Mouse (Mus musculus) hindbrain, postnatal 0 days (tissue): Measurements from ENCODE around the gene Pde7b. TPM values are rescaled to one million over a fixed set of nuclear protein-coding genes. Genes with fewer than 3 reads are reported as not detected.

ENCODE experiments used
- ATAC-seq: fragments of 200-750 bp; cut with Nextera tagmentation; 2 replicates; pipeline ENCODE4 v1.8.0; 2017; ENCODE audit warnings: mild to moderate bottlenecking, moderate TSS enrichment, moderate library complexity
- DNase-seq: peaks from one replicate; pipeline ENCODE4 v3.0.0-alpha.2; 2015; ENCODE audit warnings: low spot score
- H3K27ac ChIP-seq: fragments of 300-500 bp; sonication (generic); 2 replicates; pipeline ENCODE4 v1.5.1; 2014; ENCODE audit warnings: mild to moderate bottlenecking
- H3K27me3 ChIP-seq: fragments of 300-500 bp; sonication (generic); 2 replicates; pipeline ENCODE4 v1.6.1; 2014; ENCODE audit warnings: low read length, mixed read lengths; ENCODE audit not compliant: insufficient read depth
- H3K36me3 ChIP-seq: fragments of 300-500 bp; sonication (generic); 2 replicates; pipeline ENCODE4 v1.6.1; 2014; ENCODE audit warnings: low read length, mixed read lengths; ENCODE audit not compliant: insufficient read depth
- H3K4me1 ChIP-seq: fragments of 300-500 bp; sonication (generic); 2 replicates; pipeline ENCODE4 v1.6.1; 2014; ENCODE audit warnings: antibody characterized with exemption, low read length, mixed read lengths; ENCODE audit not compliant: insufficient read depth
- H3K4me2 ChIP-seq: fragments of 300-500 bp; sonication (generic); 2 replicates; pipeline ENCODE4 v1.6.1; 2014; ENCODE audit warnings: low read depth, mild to moderate bottlenecking, low read length, moderate library complexity, mixed read lengths
- H3K4me3 ChIP-seq: fragments of 300-500 bp; sonication (generic); 2 replicates; pipeline ENCODE4 v1.5.1; 2014; ENCODE audit warnings: low read length
- H3K9ac ChIP-seq: fragments of 300-500 bp; sonication (generic); replicated peaks from 2 replicates; pipeline ENCODE4 v1.6.1; 2014; ENCODE audit warnings: mild to moderate bottlenecking, low read length, moderate library complexity, mixed read lengths
- H3K9me3 ChIP-seq: fragments of 300-500 bp; sonication (generic); 2 replicates; pipeline ENCODE4 v1.6.1; 2016; ENCODE audit warnings: low read length, mixed read lengths
- CTCF ChIP-seq: IDR thresholded peaks from 2 replicates; pipeline ENCODE4 v1.5.1; 2016; ENCODE audit warnings: antibody characterized with exemption, control low read depth, low read depth
- WGBS: fragments of 180-500 bp; shearing (Covaris S2); extraction: QIAGEN DNeasy Blood & Tissue Kit; methylation state at CpG from one replicate; pipeline ENCODE4 v1.1.7; 2014; 5-methylcytosine and 5-hydroxymethylcytosine counted together
- polyA plus RNA-seq: library from polyadenylated mRNA; unstranded; fragments of >200 nt; fragmentation: Nextera tagmentation; extraction: Ambion mirVana; gene quantifications from 2 replicates; pipeline ENCODE4 v1.2.1, GENCODE M21; 2015
- total RNA-seq: library from RNA; depleted of rRNA; stranded (reverse); fragments of >200 nt; gene quantifications from 2 replicates; pipeline ENCODE4 v1.2.3, GENCODE M21; 2014; rRNA removed

Gene Pde7b
- total and polyA plus RNA-seq, 2 experiments from 2014 or later: 2.3 to 7.9 TPM

DNA sequence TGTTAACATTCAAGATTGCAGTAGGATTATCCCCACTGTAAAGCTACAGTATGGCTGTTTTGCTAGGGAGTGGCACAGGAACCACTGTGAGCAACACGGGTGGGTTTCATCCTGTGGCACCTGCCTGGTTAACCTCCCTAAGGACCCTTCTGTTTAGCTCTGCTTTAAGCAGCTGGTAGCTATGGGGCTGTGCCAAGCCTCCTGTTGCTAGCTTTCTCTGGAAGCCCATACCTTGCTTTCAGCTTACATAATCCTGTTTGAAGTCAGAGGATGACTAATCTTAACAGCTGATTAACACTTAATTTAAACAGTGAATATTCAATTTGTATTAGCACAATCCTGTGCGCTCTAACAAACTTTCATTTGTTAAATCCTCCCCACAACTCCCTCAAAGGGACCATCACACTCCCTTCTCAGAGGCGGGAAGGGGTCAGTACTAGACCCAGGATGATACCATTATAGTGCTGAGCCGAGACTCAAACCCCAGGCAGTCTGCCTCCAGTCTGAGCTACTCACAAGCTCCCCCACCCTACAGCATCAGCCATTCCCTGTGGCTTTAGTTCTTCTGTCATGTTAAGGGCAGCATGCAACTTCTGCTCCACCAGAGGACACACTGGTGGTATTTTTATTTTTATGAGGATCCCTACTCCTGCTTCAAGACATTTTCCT lies 362.3 kb downstream of the Pde7b start:
- Histone ChIP-seq H3K36me3 (no peaks in the 10 kb centered on the region), H3K9ac (no peak overlapping the region), H3K4me1 (no peaks in the 10 kb centered on the region), H3K9me3 (0 out of 2 replicates have a peak, but pooled peaks cover 1% of the 10 kb centered on the region), H3K27ac (no peak overlapping the region), H3K4me3 (no peak overlapping the region), H3K27me3 (no peaks in the 10 kb centered on the region), H3K4me2 (no peak overlapping the region)
- 68% methylated on average over 4 of the region's 4 CpGs for WGBS
- TF ChIP-seq CTCF: no peak
- ATAC-seq (no peak), DNase-seq (peak; percentile 36)

DNA sequence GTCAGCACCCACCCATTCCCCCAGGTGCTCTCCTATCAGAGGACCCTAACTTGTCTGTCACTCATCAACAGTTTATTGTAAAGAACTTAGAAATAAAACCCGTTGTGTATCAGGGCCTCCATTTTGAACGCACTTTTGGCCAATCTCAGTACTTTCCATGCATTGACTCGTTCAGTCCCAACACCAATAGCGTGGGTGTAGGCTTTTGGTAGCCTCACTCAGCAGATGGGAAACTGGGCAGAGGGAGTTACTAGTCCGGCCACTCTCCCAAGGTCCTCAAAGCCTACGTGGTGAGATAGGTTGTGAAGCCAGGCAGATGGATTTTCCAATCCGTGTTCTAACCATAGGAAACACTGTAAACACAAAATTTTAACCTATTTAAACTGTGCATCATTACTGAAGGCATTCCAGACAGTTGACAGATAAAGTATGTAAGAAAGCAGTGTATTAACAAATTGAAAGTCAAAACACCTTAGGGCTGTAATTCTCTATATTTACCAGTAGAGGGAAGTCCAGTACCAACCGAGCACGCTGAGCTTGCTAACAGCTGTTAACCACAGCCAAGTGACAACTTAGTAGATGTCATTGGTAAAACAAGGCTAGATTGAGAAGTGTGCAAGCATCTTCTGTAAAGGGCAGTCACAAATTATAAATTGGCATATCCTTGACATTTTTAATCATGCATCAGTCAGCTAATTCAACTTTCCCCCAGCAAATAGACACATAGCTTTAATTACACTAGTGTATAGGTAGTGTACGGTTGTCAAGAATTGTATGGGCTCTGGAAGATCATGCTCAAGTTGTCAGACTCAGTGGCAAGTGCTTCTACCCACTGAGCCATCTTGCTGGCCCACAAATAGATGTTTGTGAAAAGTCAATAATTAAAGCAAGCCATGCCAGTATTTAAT lies 363.1 kb downstream of the Pde7b start:
- no peak overlapping the region for H3K4me3 ChIP-seq

DNA sequence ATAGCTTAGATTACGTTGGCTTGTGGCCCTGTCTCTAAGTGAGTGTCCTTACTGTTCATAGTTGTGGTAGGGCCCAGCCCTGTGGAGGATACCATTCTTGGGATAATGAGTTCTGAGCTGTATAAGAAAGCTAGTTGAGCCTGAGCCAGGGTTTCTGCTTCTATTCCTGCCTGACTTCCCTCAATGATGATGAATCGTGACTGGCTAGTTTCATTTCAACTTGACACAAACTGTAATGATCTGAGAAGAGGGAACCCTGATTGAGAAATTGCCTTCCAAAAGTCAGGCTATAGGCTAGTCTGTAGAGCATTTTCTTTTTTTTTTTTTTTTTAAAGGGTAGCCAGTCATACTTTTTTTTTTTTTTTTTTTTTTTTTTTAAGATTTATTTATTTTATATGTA lies 376.0 kb downstream of the Pde7b start:
- Histone ChIP-seq H3K4me1 (no peaks in the 10 kb centered on the region), H3K27me3 (no peaks in the 10 kb centered on the region), H3K9me3 (no peaks in the 10 kb centered on the region), H3K9ac (no peak overlapping the region), H3K36me3 (peaks cover 15% of the 10 kb centered on the region; the same call in 1 of the 2 replicates), H3K27ac (no peak overlapping the region), H3K4me2 (no peak overlapping the region), H3K4me3 (no peak overlapping the region)
- TF ChIP-seq CTCF: no peak
- WGBS: 93% methylated on average over 2 of the region's 2 CpGs
- ATAC-seq (no peak), DNase-seq (no peak)

More for the DNA sequence above, 363.1 kb downstream of the Pde7b start:
- peak; percentile 91 for TF ChIP-seq CTCF
- Histone ChIP-seq H3K9ac (no peak overlapping the region), H3K36me3 (no peaks in the 10 kb centered on the region), H3K27me3 (no peaks in the 10 kb centered on the region), H3K4me2 (no peak overlapping the region), H3K27ac (no peak overlapping the region), H3K4me1 (no peaks in the 10 kb centered on the region), H3K9me3 (no peaks in the 10 kb centered on the region)
- peak; percentile 73 for ATAC-seq
- peak; percentile 80 for DNase-seq
- 60% methylated on average over 10 of the region's 10 CpGs for WGBS

Other genes with a start within 250 kb of the Pde7b start
- 210 and 218 TPM in 2 replicates for gene Ahi1, start 227.5 kb upstream of the Pde7b start, total RNA-seq
- 138 and 143 TPM in 2 replicates for gene Ahi1, start 227.5 kb upstream of the Pde7b start, polyA plus RNA-seq